Mouse (Mus musculus): ENCODE results near the gene Vstm2l. TPM values are rescaled to one million over a fixed set of nuclear protein-coding genes. Genes with fewer than 3 reads are reported as not detected.

The Vstm2l gene
- polyA plus RNA-seq (2016; fragmentation: Nextera tagmentation; extraction: Ambion mirVana) = 21.8 and 23.2 TPM in 2 replicates

DNA sequence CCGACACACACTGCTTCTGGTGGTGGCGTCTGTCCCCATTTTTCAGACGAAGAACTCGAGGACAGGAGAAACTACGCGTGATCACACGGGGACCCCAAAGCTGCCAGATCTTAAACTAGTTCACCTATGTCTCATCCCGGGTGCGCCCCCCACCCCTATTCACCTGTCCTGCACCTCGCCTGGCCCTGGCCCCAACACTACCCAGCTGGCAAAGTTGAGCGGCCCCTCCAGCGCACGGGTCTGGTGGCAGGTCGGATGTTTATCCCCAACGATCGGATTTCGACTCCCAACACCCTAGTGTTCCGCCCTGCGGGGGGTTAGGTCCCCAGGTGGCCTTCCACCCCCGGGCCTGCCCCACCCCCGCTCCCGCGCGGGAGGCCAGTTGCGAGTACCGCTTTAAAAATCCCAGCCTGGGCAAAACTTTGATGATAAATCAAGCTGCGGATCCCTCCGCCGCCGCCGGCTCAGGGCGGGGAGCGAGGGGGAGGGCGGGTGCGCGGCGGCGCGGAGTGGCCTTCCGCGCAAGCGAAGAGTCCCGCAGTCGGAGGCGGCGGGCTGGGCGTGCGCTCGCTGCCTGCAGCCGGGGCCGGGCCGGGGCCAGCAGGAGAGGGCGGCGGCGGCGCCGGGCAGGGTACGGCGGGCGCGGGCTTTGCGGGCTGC lies at the start of gene Vstm2l:
Gene Vstm2l, plus strand, starts transcription at position 549 of the 660 bp plus-strand sequence.
- Histone ChIP-seq H3K4me1 (peaks cover 31% of the 10 kb centered on the region), H3K9me3 (no peaks in the 10 kb centered on the region), H3K36me3 (no peaks in the 10 kb centered on the region), H3K9ac (peak within 1 kb of the TSS; percentile 75), H3K27me3 (replicated peaks) (peaks cover 41% of the 10 kb centered on the region), H3K4me2 (replicated peaks) (peak within 1 kb of the TSS; percentile 69), H3K27ac (no peak within 1 kb of the TSS), H3K4me3 (peak within 1 kb of the TSS; percentile 55)
- 3% methylated on average over 47 of the region's 62 CpGs for WGBS
- ATAC-seq (ENCODE audit: low FRiP score, low read depth) = peak; percentile 27; the same call in 1 of the 2 replicates

DNA sequence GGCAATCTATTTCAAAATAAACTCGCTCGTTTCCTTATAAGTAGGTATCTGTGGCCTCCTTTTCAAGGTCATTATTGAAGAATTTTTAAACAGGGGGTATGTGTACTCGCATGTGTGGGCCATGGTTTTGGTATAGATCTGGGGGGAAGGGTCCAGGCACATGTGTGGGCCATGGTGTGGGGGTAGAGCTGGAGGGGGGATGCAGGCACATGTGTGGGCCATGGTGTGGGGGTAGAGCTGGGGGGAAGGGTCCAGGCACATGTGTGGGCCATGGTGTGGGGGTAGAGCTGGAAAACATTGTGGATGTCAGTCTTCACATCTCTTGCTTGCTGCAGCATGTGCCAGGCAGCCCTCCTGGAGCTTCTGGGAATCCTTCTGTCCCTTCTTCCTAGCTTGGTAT lies 47.3 kb upstream of the Vstm2l start:
- no peak overlapping the region for H3K4me3 ChIP-seq
- H3K4me2 ChIP-seq (replicated peaks) = no peak overlapping the region
- WGBS = 97% methylated on average over 3 of the region's 3 CpGs
- peaks cover 6% of the 10 kb centered on the region; the same call in 1 of the 2 replicates for H3K36me3 ChIP-seq
- H3K27ac ChIP-seq = no peak overlapping the region
- no peak for ATAC-seq (ENCODE audit: low FRiP score, low read depth)
- no peaks in the 10 kb centered on the region for H3K27me3 ChIP-seq (replicated peaks)
- H3K9me3 ChIP-seq = no peaks in the 10 kb centered on the region
- H3K4me1 ChIP-seq = no peaks in the 10 kb centered on the region
- no peak overlapping the region for H3K9ac ChIP-seq

DNA sequence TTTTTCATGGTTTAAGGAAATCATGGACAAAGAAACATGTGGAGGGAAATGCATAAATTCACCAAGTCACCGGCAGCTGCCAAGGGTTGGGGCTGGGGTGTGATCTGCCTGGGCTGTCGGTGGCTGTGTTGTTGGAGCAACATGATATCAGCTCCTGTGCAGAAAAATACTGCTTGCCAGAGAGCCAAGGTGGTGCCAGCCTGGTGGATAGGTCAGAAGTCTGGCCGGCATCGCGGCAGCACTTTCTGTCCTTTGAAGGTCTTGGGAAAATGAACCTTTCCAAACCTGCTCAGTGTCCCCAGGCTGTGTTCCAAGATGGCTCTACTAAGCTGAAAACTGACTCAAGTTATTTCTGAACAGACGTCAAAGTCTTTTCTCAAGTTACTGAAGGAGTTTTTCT lies 44.2 kb upstream of the Vstm2l start:
- H3K4me3 ChIP-seq = no peak overlapping the region
- H3K4me2 ChIP-seq (replicated peaks) = no peak overlapping the region
- ATAC-seq (ENCODE audit: low FRiP score, low read depth) = no peak
- WGBS = 93% methylated on average over 6 of the region's 6 CpGs
- peaks cover 15% of the 10 kb centered on the region for H3K36me3 ChIP-seq
- H3K27me3 ChIP-seq (replicated peaks) = no peaks in the 10 kb centered on the region
- H3K9me3 ChIP-seq = no peaks in the 10 kb centered on the region
- H3K9ac ChIP-seq = no peak overlapping the region
- no peaks in the 10 kb centered on the region for H3K4me1 ChIP-seq
- H3K27ac ChIP-seq = no peak overlapping the region

DNA sequence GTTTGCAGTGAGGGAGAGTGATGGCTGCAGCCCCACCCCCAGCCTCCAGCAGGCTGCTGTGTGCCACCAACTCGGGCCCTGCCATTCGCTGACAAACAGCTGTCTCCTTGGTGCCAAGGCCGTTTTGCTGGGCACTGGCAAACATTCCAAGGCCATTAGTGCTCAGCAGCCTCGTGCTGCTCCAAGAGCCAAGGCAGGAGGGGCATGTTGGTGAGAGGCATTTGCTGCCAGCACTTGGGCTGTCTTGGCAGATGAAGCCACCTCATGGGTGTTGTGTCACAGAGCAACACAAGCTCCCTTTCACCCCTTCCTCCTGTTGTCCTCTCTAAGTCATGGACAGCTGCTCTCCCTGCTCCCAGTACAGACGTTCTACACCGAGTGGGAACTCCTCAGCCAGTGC lies 41.2 kb upstream of the Vstm2l start:
- no peak overlapping the region for H3K9ac ChIP-seq
- H3K36me3 ChIP-seq = peaks cover 15% of the 10 kb centered on the region
- H3K27me3 ChIP-seq (replicated peaks) = no peaks in the 10 kb centered on the region
- no peak for ATAC-seq (ENCODE audit: low FRiP score, low read depth)
- no peak overlapping the region for H3K4me2 ChIP-seq (replicated peaks)
- no peaks in the 10 kb centered on the region for H3K4me1 ChIP-seq
- WGBS = 78% methylated on average over 6 of the region's 6 CpGs
- no peak overlapping the region for H3K4me3 ChIP-seq
- no peak overlapping the region for H3K27ac ChIP-seq
- no peaks in the 10 kb centered on the region for H3K9me3 ChIP-seq

DNA sequence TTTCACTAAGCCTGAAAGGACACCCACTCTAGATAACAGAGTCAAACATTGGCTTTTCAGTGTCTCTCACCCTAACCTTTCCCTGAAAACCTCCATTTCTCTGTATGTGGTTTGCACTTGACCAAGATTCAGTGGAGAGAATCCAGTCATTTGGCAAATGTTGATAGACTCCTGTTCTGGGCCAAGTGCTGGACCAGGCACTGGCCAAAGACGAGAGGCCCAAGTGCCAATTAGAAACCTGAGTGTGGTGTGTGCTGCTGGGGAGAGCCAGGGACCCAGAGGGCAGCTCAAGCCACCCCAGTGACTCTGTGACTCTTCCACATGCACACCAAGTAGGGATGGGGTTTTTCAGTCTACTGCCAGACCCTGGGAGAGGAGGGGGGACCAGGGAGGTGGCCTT lies 40.8 kb upstream of the Vstm2l start:
- Histone ChIP-seq H3K27ac (no peak overlapping the region), H3K36me3 (peaks cover 15% of the 10 kb centered on the region), H3K4me1 (no peaks in the 10 kb centered on the region), H3K4me3 (no peak overlapping the region), H3K4me2 (replicated peaks) (no peak overlapping the region), H3K9me3 (no peaks in the 10 kb centered on the region), H3K27me3 (replicated peaks) (no peaks in the 10 kb centered on the region), H3K9ac (no peak overlapping the region)
- 88% methylated on average over 1 of the region's 1 CpGs for WGBS
- no peak for ATAC-seq (ENCODE audit: low FRiP score, low read depth)

DNA sequence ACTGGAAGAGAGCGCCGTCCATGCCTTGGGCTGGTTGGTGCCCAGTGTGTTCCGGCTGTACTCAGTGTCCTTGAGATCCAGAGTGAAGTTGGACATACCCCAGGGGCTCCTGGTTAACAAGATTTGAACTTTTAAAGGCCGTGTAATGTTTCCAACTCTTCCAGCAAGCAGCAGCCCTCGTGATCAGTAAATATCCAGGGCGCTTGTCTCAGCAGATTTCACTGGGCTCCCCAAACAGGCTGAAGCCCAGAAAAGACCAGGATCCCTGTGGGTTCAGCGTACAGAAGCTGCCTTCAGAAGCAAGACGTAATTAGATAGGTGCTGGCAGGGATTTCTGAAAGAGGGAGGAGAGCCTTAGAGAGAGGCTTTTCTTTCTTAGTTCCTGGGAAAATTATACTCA lies 39.3 kb upstream of the Vstm2l start:
- Histone ChIP-seq H3K36me3 (peaks cover 15% of the 10 kb centered on the region), H3K9ac (no peak overlapping the region), H3K27ac (no peak overlapping the region), H3K4me1 (no peaks in the 10 kb centered on the region), H3K9me3 (no peaks in the 10 kb centered on the region), H3K4me3 (no peak overlapping the region), H3K4me2 (replicated peaks) (no peak overlapping the region), H3K27me3 (replicated peaks) (no peaks in the 10 kb centered on the region)
- 83% methylated on average over 8 of the region's 8 CpGs for WGBS
- no peak for ATAC-seq (ENCODE audit: low FRiP score, low read depth)

DNA sequence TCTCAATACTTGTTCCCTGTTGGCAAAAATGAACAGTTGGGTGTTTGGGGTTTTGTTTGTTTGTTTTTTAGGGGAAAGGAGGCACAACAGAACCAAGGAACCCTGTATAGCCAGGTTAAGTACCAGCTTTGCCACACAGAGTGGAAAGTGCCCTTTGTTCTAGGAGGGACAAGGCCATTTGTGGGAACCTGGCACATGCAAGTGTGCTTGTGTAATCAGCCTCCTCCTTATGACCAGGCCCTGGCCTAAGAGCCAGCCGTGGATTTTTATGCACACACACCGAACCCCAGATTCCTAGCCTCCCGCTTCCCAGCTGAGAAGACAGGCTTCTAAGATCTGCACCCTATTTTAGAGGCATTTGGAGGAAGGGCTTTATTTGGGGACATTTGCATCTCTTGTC lies 37.1 kb upstream of the Vstm2l start:
- no peaks in the 10 kb centered on the region for H3K27me3 ChIP-seq (replicated peaks)
- H3K9me3 ChIP-seq = no peaks in the 10 kb centered on the region
- H3K36me3 ChIP-seq = peaks cover 9% of the 10 kb centered on the region; the same call in 1 of the 2 replicates
- no peak overlapping the region for H3K4me3 ChIP-seq
- peaks cover 20% of the 10 kb centered on the region for H3K4me1 ChIP-seq
- no peak for ATAC-seq (ENCODE audit: low FRiP score, low read depth)
- H3K27ac ChIP-seq = no peak overlapping the region
- no peak overlapping the region for H3K9ac ChIP-seq
- H3K4me2 ChIP-seq (replicated peaks) = no peak overlapping the region
- WGBS = 91% methylated on average over 3 of the region's 3 CpGs

DNA sequence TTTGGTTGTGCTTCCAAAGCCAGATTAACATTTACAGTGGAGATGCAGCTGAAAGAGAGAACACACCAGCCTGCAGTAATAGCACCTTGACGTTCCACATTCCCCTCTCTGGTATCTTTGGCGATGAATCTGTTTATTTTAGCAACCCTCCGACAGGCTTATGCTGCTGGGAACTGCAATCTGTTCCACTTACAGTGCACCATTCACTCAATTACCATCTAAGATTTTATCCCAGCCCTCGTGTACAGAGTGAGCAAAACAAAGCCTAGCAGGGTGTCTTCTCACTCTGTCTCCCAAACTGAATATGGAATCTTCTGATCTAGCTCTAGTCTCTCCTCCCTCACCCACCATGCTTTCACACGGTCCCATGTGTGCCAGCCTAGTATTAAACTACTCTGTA lies 36.5 kb upstream of the Vstm2l start:
- Histone ChIP-seq H3K4me3 (no peak overlapping the region), H3K27me3 (replicated peaks) (no peaks in the 10 kb centered on the region), H3K27ac (no peak overlapping the region), H3K4me2 (replicated peaks) (no peak overlapping the region), H3K9ac (no peak overlapping the region), H3K36me3 (peaks cover 3% of the 10 kb centered on the region; the same call in 1 of the 2 replicates), H3K4me1 (peaks cover 22% of the 10 kb centered on the region), H3K9me3 (no peaks in the 10 kb centered on the region)
- no peak for ATAC-seq (ENCODE audit: low FRiP score, low read depth)
- 65% methylated on average over 5 of the region's 5 CpGs for WGBS

DNA sequence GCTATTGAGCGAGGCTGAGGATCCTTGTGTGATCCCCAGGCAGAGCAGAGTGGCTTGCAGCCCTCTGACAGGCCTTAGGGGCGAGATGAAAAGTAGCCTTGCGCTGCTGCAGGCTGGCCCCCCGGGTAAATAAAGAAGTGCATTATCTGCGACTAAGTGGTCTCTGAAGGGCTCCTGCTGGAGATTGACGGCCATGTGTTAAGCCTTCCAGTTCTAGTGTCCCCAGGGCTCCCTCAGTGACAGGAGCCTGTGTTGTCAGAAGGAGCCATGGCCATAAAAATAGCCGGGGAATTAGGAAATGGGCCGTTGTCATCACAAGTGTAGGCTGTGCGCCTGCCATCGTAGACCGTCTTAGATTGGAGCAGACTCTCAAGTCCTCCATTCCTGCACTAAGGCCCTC lies 32.5 kb upstream of the Vstm2l start:
- peak; percentile 44 for ATAC-seq (ENCODE audit: low FRiP score, low read depth)
- Histone ChIP-seq H3K9me3 (no peaks in the 10 kb centered on the region), H3K4me3 (no peak overlapping the region), H3K27ac (no peak overlapping the region), H3K27me3 (replicated peaks) (0 out of 2 replicates have a peak, but pooled peaks cover 12% of the 10 kb centered on the region), H3K4me1 (peaks cover 36% of the 10 kb centered on the region), H3K9ac (no peak overlapping the region), H3K4me2 (replicated peaks) (no peak overlapping the region; the same call in 1 of the 2 replicates), H3K36me3 (peaks cover 21% of the 10 kb centered on the region)
- 6% methylated on average over 11 of the region's 11 CpGs for WGBS

DNA sequence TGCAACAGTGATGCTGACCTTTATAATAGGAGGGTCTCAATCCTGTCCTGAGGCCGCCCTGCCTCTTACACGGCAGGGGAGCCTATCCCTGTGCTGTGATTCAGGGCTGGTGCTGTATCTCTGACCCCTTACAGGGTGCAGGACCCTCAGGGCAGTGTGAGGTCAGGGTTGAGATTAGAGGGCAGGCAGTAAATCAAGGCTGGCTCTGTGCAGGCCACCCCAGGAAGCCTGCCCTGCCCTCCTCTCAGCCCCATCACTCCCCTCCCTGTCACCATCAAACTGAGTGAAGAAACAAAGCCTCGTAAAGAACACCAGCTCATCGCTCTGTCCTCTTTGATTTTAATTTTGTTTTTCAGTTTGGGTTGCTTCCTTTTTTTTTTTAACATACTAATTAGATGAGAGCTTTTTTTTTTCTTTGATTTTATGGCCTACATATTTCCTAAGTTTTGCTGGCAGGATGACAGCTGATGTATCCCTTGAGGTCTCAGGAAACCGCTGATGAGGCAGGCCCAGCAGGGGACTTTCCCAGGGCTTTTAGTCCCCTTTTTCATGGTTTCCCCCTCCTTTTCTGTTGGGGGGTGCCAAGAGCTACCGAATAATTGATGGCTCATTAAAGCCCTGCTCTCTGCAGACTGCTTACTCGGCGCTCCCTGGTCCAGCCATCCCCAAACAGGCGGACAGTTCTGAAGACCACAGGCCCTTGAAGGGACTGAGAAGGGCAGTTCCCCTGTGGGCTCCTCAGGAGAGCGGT lies 27.0 kb upstream of the Vstm2l start:
- peaks cover 21% of the 10 kb centered on the region for H3K36me3 ChIP-seq
- 0 out of 2 replicates have a peak overlapping the region, but pooled peaks have one; percentile 35 for H3K9ac ChIP-seq
- 0 out of 2 replicates have a peak overlapping the region, but pooled peaks have one; percentile 22 for H3K4me2 ChIP-seq (replicated peaks)
- H3K4me3 ChIP-seq = no peak overlapping the region
- 5% methylated on average over 10 of the region's 10 CpGs for WGBS
- ATAC-seq (ENCODE audit: low FRiP score, low read depth) = peak; percentile 68
- H3K27ac ChIP-seq = peak overlapping the region; percentile 34; the same call in 1 of the 2 replicates
- H3K4me1 ChIP-seq = peaks cover 47% of the 10 kb centered on the region
- 0 out of 2 replicates have a peak, but pooled peaks cover 12% of the 10 kb centered on the region for H3K27me3 ChIP-seq (replicated peaks)
- no peaks in the 10 kb centered on the region for H3K9me3 ChIP-seq

DNA sequence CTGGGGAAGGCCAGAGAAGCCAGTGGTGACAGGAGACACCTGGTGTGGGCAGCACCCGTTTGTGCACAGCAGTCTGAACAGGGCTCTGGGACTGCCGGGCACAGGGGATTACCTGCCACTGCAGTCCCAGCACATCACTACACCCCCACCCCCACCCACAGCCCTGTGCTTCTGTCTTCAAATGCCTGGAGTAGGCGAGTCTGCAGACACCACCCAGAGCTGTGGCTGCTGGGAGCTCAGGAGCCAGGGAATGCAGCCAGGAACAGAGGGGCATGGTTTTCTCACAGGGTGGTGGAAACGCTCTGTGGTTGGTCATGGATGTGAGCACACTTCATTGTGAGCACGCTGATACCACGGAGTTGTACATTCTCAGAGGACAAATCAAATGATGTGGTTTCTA lies 23.3 kb upstream of the Vstm2l start:
- Histone ChIP-seq H3K36me3 (no peaks in the 10 kb centered on the region; the same call in 1 of the 2 replicates), H3K4me3 (no peak overlapping the region), H3K4me2 (replicated peaks) (no peak overlapping the region), H3K4me1 (peaks cover 46% of the 10 kb centered on the region), H3K27ac (no peak overlapping the region), H3K9ac (no peak overlapping the region), H3K27me3 (replicated peaks) (0 out of 2 replicates have a peak, but pooled peaks cover 5% of the 10 kb centered on the region), H3K9me3 (no peaks in the 10 kb centered on the region)
- WGBS = 82% methylated on average over 6 of the region's 6 CpGs
- no peak for ATAC-seq (ENCODE audit: low FRiP score, low read depth)

DNA sequence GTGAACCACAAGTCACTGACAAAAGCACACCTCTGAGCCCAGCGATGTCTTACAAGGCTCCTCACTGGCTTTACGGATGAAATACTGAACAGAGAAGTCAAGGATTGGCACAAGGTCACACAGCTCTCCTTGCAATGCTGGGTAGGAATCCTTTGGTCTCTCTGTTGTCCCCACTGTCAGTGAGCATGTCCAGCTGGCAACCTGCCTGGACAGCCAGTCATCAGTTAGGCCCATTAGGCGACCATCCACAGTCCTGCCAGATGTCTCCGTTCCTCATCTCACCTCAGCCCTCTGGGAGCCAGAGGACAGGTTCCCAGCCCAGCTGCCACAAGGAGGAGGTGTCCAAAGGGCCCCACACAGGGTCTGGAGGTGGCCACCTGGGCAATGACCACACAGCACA lies 17.3 kb upstream of the Vstm2l start:
- Histone ChIP-seq H3K27ac (no peak overlapping the region), H3K9ac (no peak overlapping the region), H3K36me3 (no peaks in the 10 kb centered on the region; the same call in 1 of the 2 replicates), H3K4me3 (no peak overlapping the region), H3K4me2 (replicated peaks) (no peak overlapping the region), H3K9me3 (no peaks in the 10 kb centered on the region), H3K27me3 (replicated peaks) (0 out of 2 replicates have a peak, but pooled peaks cover 12% of the 10 kb centered on the region), H3K4me1 (peaks cover 9% of the 10 kb centered on the region)
- 80% methylated on average over 4 of the region's 4 CpGs for WGBS
- ATAC-seq (ENCODE audit: low FRiP score, low read depth) = no peak
